Mouse (Mus musculus) ES-Bruce4 (cell line): Measurements from ENCODE around the gene A230050P20Rik. TPM values are rescaled to one million over a fixed set of nuclear protein-coding genes. Genes with fewer than 3 reads are reported as not detected.
A peak's percentile ranks its signal among the peaks of the same experiment; 100 is the strongest.

Experiments
- H3K27ac ChIP-seq: 2 replicates; pipeline ENCODE4 v1.5.1; 2012; ENCODE audit warnings: low read length, inconsistent platforms; ENCODE audit not compliant: insufficient read depth
- H3K27me3 ChIP-seq: 2 replicates; pipeline ENCODE4 v1.6.1; 2012; ENCODE audit warnings: mild to moderate bottlenecking, low read length, inconsistent platforms; ENCODE audit not compliant: control insufficient read depth, poor library complexity, insufficient read depth, severe bottlenecking
- H3K36me3 ChIP-seq: 2 replicates; pipeline ENCODE4 v1.6.1; 2012; ENCODE audit warnings: inconsistent platforms, mild to moderate bottlenecking, low read length, moderate library complexity; ENCODE audit not compliant: control insufficient read depth, poor library complexity, insufficient read depth, severe bottlenecking
- H3K4me1 ChIP-seq: one replicate; pipeline ENCODE4 v1.8.1; 2011; ENCODE audit warnings: low read length; ENCODE audit not compliant: control insufficient read depth, insufficient read depth
- H3K4me3 ChIP-seq: 2 replicates; pipeline ENCODE4 v1.5.1; 2011; ENCODE audit warnings: low read depth, mild to moderate bottlenecking, low read length
- H3K9ac ChIP-seq: 2 replicates; pipeline ENCODE4 v1.6.1; 2012; ENCODE audit warnings: low read depth, mild to moderate bottlenecking, inconsistent platforms; ENCODE audit not compliant: poor library complexity, severe bottlenecking
- H3K9me3 ChIP-seq: replicated peaks from 2 replicates; pipeline ENCODE4 v1.6.1; 2012; ENCODE audit warnings: mild to moderate bottlenecking, low read length, inconsistent platforms; ENCODE audit not compliant: control insufficient read depth, poor library complexity, insufficient read depth, severe bottlenecking
- CTCF ChIP-seq: IDR thresholded peaks from one replicate; pipeline ENCODE4 v1.8.1; 2011; ENCODE audit warnings: low read depth, low read length
- EP300 ChIP-seq: IDR thresholded peaks from 2 replicates; pipeline ENCODE4 v1.6.1; 2011; ENCODE audit warnings: low read depth, low read length; ENCODE audit not compliant: insufficient read depth
- POLR2A ChIP-seq: IDR thresholded peaks from one replicate; pipeline ENCODE4 v1.8.1; 2011; ENCODE audit warnings: low read length; ENCODE audit not compliant: insufficient read depth
- polyA plus RNA-seq: library from polyadenylated mRNA; stranded (reverse); fragments of >200 nt; gene quantifications from 2 replicates; pipeline ENCODE4 v1.2.4, GENCODE M21; 2011; ENCODE audit warnings: low read depth; ENCODE audit not compliant: missing spikeins, insufficient read depth, insufficient read length

A230050P20Rik gene
- polyA plus RNA-seq, 1 experiment = 20.5 TPM

- H3K4me3 ChIP-seq = no peak overlapping the region
- H3K4me1 ChIP-seq = peaks cover 3% of the 10 kb centered on the region
- no peak overlapping the region for H3K9ac ChIP-seq
- no peaks in the 10 kb centered on the region for H3K27me3 ChIP-seq
- no peaks in the 10 kb centered on the region for H3K9me3 ChIP-seq
- H3K27ac ChIP-seq = no peak overlapping the region
- peaks cover 56% of the 10 kb centered on the region for H3K36me3 ChIP-seq
- no peak for TF ChIP-seq POLR2A
- TF ChIP-seq CTCF = no peak
These were observed 22.0 kb downstream of the A230050P20Rik start for GRCm38 (mm10) chr9:20890411-20890810.

GRCm38 (mm10) chr9:20891339-20892103, 23.1 kb downstream of the A230050P20Rik start:
- peaks cover 3% of the 10 kb centered on the region for H3K4me1 ChIP-seq
- no peaks in the 10 kb centered on the region for H3K27me3 ChIP-seq
- H3K9me3 ChIP-seq = no peaks in the 10 kb centered on the region
- H3K4me3 ChIP-seq = no peak overlapping the region
- TF ChIP-seq POLR2A = no peak
- no peak for TF ChIP-seq CTCF
- no peak for TF ChIP-seq EP300
- peaks cover 64% of the 10 kb centered on the region for H3K36me3 ChIP-seq
- 0 out of 2 replicates have a peak overlapping the region, but pooled peaks have one; percentile 0 for H3K27ac ChIP-seq
- no peak overlapping the region for H3K9ac ChIP-seq

- TF ChIP-seq CTCF (no peak), POLR2A (no peak)
- Histone ChIP-seq H3K36me3 (peaks cover 64% of the 10 kb centered on the region), H3K9me3 (no peaks in the 10 kb centered on the region), H3K9ac (no peak overlapping the region), H3K27me3 (no peaks in the 10 kb centered on the region), H3K4me1 (peaks cover 3% of the 10 kb centered on the region), H3K4me3 (no peak overlapping the region), H3K27ac (no peak overlapping the region)
These were observed 23.7 kb downstream of the A230050P20Rik start for GRCm38 (mm10) chr9:20892104-20892653.

GRCm38 (mm10) chr9:20893069-20893468, 24.6 kb downstream of the A230050P20Rik start:
- H3K27me3 ChIP-seq = no peaks in the 10 kb centered on the region
- H3K4me3 ChIP-seq = no peak overlapping the region
- peaks cover 3% of the 10 kb centered on the region for H3K4me1 ChIP-seq
- no peaks in the 10 kb centered on the region for H3K9me3 ChIP-seq
- H3K27ac ChIP-seq = no peak overlapping the region
- peaks cover 64% of the 10 kb centered on the region for H3K36me3 ChIP-seq
- H3K9ac ChIP-seq = no peak overlapping the region
- no peak for TF ChIP-seq POLR2A
- TF ChIP-seq EP300 = no peak
- TF ChIP-seq CTCF = no peak

GRCm38 (mm10) chr9:20893590-20894343, 25.3 kb downstream of the A230050P20Rik start:
- Histone ChIP-seq H3K4me1 (peaks cover 3% of the 10 kb centered on the region), H3K9me3 (no peaks in the 10 kb centered on the region), H3K4me3 (no peak overlapping the region), H3K27ac (no peak overlapping the region), H3K27me3 (no peaks in the 10 kb centered on the region), H3K9ac (no peak overlapping the region), H3K36me3 (peaks cover 64% of the 10 kb centered on the region)
- TF ChIP-seq CTCF (no peak), POLR2A (no peak), EP300 (no peak)

GRCm38 (mm10) chr9:20894629-20895028, 26.2 kb downstream of the A230050P20Rik start:
- H3K9ac ChIP-seq = no peak overlapping the region
- peaks cover 2% of the 10 kb centered on the region for H3K4me1 ChIP-seq
- TF ChIP-seq EP300 (no peak), POLR2A (no peak), CTCF (no peak)
- no peaks in the 10 kb centered on the region for H3K9me3 ChIP-seq
- peaks cover 59% of the 10 kb centered on the region for H3K36me3 ChIP-seq
- no peak overlapping the region for H3K27ac ChIP-seq
- H3K27me3 ChIP-seq = no peaks in the 10 kb centered on the region
- no peak overlapping the region for H3K4me3 ChIP-seq
